Mouse (Mus musculus) hematopoietic stem cell, adult 5-6 weeks (primary cell): ENCODE data around the gene Yap1. TPM values are rescaled to one million over a fixed set of nuclear protein-coding genes. Genes with fewer than 3 reads are reported as not detected.

Experiments used
- ATAC-seq, 2 experiments: fragments of 125-278 bp in 1 of 2; replicated peaks in 1 of 2; 2 replicates each; pipeline ENCODE4 v1.8.0; 2016 to 2017; ENCODE audit warnings: inconsistent platforms in 2 of 2, mild to moderate bottlenecking in 2 of 2, moderate number of reproducible peaks in 2 of 2, low read depth in 1 of 2, moderate TSS enrichment in 1 of 2; ENCODE audit not compliant: low FRiP score in 2 of 2, poor library complexity in 2 of 2, severe bottlenecking in 2 of 2, insufficient read depth in 1 of 2, low TSS enrichment in 1 of 2
- total RNA-seq: library from RNA; stranded (forward); fragments of 172-1452, 232-1000 nt; gene quantifications from 2 replicates; pipeline ENCODE4 v1.2.3, GENCODE M21; 2017

The Yap1 gene
- total RNA-seq: 0.69 and 1.8 TPM in 2 replicates

DNA sequence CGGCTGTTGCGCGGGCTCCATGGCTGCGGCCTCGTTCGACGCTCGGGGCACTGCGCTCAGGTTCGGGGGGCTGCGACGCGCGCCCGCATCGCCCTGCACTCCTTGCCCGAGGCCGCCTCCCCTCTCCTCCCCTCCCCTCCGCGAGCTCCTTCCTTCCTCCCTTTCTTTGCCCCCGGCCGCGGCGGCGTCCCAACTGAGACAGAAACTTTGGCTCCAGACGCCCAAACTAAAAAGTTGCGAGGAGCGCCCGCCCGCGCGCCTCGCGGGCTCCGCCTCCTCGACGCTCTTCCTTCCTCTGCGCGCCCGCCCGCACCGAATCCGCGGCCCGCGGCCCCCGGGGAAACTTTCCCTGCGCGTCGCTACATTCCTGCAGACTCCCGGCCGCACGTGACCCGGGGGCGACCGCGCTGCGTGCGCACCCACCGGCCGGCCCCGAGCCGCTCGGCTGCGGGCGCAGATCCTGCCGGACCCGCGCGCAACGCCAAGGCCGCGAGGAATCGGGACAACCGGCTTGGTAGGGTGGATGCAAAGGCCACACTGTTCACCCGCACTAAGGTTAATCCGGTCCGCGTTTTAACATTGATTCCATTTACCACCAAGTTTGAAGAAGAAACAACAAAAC, at the start of gene Yap1:
Gene Yap1 (minus strand): TSS at position 227 of the 622 bp plus-strand sequence.
- peak; percentile 23 to 41; a peak in 2 of 4 replicates for ATAC-seq

DNA sequence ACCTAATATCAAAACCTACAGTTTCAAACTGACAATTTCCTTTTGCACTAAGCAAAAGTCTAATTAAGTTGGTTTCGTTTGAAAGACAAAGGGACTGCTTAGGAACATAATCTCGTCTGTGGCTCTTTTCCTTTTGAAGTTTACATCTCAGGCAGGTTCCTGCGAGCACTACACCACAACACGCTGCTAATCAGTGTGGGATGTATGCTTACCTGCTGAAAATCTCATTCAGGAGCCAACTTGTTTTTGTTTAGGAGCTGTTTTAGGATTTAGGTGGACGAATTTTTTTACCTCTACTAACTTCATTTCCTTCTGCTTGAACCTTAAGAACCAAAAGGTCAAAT, 38.6 kb upstream of the Yap1 start:
- peak; percentile 37 to 43; a peak in 3 of 4 replicates for ATAC-seq

DNA sequence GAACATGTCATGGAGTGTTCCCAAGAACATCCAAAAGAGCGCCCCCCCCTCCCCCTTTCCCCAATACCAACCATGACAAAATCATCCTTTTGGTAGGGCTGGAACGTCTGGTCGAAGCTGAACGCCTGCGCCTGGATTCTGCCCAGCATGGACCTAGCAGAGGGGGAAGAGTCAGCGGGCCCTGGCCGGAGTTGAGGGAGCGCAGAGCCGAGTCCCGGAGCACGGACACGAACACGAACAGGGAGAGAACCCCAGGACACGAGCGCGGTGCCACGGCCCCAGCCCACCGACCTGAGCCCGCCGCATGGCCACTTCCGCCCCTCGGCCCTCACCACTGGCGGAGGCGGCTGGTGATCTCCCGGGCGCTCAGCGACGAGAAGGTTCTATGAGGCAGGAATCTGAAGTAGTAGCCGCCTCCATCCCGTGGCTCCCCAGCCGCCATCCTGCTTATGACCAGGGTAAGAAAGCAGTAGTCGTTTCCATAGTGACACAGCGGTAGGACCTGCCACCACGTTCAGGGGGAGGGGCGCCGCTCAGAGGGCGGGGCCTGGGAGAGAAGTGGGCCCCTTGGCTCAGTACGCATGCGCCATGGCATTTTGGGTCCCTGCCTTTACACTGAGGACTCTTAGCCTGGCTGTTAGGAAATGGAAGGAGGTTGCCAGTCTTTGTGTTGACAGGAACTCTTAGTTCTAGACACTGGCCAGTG, 38.1 kb upstream of the Yap1 start, which contains the start of gene Cfap300:
Gene Cfap300 (minus strand): TSS at position 486 of the 706 bp plus-strand sequence.
- ATAC-seq: peak; percentile 99 to 100

DNA sequence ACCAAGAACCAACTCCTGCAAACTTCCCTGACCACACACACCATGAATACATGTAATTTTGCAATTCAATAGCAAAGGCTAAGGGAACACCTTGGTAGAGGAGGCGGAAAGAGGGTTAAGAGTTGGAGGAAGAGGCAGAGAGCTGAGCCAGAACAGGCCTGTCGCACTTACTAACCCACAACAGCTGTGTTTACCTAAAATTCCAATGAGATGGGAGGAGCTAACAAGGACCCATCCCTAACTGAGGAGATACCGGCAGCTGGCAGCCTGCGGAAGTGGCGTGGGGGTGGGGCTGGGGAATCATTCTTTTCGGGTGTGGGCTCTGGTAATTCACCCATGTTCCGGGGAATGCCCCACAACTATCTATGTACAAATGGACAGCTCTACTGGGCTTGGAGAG, 31.1 kb upstream of the Yap1 start:
- ATAC-seq: 0 out of 4 replicates have a peak, but pooled peaks of 1 of the 2 experiments have one; percentile 22

DNA sequence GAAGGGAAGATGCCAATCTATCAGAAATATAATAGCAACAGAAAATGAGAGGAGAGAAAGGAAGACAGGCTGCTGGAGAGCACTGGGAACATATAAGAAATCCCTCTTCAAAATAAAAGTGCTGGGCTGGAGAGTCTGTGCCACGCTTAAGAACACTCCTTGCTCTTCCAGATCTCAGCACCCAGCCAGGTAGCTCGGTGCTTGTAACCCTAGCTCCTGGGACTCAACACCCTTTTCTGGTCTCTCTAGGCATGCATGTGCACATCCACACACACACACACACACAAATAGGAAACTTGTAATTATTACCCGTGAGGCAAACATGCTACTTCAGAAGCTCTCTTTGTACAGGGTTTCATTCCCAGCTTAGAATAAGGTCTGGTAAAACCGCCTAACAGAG, 30.7 kb upstream of the Yap1 start:
- ATAC-seq: no peak

DNA sequence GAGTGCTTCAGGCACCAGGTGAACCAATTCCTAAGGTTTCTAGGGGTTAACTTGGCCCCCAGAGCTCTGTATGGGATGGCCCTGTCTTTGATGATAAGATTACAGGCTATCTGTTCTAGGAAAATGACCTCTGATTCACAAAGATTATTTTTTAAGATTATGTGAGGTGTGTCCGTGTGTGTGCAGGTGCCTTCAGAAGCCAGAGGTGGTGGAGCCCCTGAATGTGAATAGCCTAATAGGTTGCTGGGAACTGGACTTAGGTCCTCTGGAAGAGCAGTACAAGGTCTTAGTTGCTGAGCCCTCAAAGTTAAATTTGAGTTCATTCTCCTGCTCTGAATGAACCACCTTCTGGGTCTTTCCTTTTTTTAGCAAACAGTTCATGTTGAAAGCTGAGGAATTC, 29.7 kb upstream of the Yap1 start:
- ATAC-seq: no peak

DNA sequence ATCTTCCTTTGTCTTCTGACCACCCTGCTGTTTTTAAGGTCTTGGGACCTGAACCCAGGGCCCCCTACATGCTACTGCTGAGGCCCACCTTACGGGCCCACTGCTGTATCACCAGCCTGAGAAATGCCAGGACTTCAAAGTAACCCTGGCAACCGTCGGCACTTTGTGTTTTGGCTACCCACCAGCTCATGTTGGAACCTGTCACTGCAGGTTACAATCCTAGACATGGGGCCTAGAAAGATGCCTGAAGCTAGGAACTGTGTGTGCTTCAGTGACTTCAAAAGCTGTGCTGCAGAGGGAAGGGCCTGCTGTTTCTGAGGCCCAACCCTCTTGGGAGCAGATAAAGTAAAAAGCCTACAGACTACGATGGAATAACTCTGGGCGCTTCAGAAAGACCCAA, 28.5 kb upstream of the Yap1 start:
- ATAC-seq: no peak

DNA sequence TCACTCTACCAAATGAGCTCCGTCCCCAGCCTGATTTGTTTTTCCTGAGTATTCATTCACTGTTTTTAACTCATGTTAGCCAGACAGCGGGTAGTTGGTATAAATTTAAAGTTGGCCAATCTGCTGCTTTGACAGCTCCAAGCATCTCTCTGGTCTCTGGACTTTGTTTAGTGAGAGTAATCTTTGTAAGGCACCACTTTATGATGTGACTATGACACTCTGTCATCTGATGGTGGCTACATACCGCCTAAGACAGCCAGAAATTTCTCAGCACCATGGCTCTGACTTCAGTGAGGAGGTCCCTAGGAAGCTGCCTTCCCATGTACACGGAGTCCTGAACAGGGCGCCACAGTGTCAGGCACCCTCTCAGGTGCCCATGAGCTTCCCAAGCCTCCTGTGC, 14.2 kb upstream of the Yap1 start:
- no peak for ATAC-seq

DNA sequence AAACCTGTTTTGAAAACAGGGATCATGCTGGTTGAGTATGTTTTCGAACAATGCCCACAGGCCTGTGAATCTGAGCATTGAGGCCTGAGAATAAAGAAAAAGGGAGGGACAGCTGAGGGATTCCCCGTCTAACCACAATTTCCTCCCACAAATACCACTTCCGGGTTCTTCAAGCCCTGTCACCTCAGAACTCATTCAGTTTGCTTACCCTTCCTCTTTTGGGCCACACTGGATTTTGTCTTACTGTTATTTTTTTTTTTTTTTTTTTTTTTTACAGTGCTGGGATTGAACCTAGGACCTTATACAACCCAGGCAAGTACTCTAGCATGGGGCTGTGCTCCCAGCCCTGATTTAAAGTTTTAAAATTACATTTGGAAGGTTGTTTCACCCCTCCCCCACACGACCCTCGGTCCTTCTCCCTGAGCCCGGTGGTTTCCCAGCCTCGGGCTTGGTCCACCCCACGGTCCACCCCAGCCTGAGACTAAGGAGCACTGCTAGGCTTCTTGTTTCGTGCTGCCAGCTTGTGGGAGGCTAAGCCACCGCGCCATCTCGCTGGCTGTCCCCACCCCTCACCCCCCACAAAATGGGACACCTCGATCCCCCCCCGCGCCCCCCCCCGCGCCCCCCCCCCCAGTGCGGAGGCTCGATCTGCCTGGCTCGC, 13.0 kb upstream of the Yap1 start:
- peak; percentile 95 for ATAC-seq

DNA sequence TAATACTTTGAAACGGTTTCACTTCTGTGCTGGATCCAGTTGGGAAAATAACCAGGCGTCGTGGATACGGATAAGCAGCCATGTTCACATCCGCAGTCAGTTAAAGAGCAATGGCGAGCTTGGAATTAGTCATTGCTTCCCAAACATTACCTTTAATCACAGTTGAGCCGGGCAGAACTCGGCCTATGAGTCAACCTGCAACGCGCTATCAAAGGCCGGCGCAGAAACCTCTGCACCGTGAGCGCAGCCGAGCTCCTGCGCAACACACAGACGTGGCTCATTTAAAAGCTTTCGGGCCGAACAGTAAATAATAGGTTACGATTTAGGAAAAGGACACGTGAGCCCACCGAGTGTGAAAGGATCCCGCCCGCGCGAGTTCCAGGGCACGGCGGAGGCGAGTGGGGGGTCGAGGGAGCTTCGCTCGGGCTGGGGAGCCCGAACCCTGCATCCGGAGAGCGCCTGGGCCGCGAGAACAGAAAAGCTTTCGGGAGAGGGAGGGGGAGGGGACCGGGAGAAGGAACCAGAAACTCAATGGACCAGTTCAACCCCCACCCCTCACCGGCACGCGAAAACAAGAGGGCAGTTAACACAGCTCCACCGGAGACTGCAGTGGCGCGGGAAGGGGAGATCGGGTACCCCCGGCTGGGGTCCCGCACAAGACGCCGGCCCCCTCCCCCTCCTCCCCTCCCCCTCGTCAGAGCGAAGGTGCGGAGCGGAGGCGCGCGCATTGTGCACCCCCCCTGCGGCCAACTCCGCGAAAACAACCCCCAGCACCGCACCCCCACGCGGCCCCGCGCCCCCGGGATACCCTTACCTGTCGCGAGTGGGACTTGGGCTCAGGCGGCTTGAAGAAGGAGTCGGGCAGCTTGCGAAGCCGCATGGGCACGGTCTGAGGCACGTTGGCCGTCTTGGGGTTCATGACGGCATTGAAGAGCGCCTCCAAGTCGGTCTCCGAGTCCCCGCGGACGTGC, 810 bp downstream of the Yap1 start:
- no peak for ATAC-seq

DNA sequence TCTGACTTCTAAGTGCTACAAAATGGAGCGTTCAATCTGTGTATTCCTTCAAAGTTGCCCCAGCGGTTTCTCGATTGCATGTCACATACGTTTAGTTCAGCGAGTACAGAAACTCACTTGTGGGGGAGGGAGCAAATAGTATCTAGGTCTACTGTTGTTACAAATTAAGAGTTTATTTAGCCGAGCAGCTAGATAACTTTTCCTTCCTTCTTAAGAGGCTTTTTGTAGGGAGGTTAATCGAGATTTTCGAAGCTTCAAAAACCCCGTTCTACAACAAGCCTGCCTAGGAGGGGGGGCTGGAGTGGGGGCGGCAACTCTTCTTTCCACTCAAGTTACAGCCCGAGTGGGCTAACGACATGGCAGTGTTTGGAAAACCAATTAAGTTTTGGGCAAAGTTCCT, 1.6 kb downstream of the Yap1 start:
- no peak for ATAC-seq

DNA sequence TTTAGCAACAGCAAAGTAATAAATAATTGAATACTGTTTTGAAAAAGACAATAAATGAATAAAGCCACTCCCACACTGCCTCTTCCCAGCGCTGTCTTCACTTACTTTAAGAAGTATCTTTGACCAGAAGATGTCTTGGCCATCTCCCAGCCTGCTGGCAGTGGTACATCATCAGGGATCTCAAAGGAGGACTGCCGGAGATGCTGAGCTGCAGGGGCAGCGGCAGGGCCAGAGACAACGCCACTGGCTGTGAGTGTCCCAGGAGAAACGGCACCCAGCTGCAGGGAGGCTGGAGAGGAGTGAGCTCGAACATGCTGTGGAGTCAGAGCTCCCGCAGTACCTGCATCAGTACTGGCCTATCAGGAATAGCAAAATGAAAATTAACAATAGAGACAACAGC, 3.0 kb downstream of the Yap1 start:
- ATAC-seq: no peak

DNA sequence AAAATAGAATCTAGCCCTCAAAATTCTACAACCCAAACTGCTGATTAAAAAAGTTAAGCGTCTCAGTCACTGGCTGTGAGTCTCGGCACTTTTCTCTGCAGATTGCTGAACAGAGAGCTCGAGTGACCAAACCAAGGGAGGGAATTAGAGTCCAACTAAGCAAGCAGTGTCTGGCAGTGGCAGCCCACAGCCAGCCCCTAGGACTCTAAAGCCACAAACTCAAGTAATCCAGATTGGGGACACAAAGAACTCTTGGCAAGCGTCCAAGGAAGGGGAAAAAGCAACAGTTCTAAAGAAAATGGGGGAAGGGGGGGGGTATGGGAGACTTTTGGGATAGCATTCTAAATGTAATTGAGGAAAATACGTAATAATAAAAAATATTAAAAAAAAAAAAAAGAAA, 10.1 kb downstream of the Yap1 start:
- no peak for ATAC-seq

DNA sequence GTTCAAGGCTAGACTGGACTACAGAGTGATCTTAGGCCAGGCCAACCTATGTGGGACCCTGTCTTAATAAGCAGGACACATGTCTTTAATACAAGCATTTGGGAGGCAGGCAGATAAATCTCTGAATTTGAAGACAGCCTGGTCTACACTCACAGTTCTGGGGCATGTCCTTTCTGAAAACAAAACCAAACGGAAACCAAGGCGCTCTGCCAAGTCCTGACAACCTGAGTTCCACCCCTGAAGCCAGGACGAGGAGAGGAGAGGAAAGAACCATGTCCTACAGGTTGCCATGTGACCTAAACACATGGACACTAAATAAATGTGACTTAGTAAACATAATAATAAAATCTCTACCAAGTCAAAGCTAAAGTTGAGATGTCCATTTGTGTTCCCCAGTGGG, 11.7 kb downstream of the Yap1 start:
- no peak for ATAC-seq

DNA sequence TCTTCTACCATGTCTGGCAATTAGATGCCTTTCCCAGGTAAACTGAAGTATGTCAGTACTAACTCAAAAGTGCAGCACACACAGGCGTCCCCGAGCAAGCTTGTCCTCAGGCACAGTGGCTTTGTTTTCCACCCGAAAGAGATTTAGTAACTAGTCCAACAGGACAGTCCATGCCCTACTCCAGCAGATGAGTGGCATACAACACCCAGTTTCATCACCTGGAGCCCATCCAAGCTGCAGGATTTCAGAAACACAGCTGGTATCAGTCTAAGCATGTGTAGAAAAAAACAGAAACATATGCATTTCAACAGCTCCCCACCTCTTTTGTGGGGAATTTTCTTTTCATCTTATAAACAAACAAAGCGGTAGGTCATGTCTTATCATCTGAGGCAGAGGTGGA, 13.5 kb downstream of the Yap1 start:
- no peak for ATAC-seq

DNA sequence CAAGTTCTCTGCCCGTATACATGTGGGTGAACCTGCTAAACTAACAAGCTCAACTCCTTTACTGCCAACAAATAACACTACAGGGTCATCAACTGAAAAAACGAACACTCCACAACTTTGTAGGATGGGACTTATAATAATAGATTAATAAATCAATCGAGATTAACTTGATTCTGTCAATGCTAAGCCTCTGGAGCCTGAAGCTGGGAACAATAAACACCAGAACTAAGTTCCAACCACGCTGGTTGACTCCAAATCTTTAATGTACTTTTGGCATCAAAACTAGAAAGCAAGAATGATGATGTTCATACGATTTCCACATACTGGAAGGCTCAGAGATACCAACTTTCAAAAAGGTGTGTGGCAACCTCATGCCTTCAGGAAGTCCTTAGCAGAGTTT, 17.3 kb downstream of the Yap1 start:
- no peak for ATAC-seq

DNA sequence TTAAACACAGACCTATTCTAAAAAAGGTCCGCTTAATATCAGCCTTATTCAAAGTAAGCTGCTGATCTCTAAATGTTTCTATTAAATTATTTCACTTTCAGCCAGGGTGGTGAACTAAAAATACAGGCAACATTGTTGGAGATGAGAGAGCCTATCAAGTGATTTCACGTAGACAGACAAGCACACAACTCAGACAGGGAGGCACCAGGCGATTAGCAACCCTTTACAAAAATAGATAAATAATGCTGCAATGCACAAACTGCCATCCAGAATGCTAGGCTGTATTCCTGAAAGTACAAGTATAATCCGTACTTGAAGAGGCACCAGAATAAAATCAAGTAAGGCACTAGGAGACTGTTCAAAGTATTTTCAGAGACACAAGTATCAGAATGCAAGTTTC, 20.1 kb downstream of the Yap1 start:
- ATAC-seq: no peak

DNA sequence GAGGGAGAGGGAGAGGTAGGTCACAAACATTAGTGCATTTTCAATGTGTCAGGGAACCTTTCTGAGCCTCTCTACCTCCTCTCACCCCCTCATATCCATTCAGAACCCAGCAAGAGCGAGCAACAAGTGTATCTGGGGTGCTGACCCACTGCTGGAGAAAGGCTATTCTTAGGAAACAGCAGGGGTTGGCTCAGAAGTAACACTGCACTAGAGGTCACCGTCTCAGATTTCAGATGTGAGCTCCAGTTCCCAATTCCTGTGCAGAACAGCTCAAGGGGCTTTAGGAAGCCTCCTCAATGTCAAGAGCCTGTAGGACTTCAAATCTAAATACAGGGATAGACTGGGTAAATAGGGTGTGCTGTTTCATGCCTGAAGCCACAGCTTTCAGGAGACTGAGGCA, 20.7 kb downstream of the Yap1 start:
- no peak for ATAC-seq
